17 mouse cellular contexts compared by ENCODE assay signal in genomic region chr8:46747311-46747980, GRCm38 (mm10). TPM values are rescaled to one million over a fixed set of nuclear protein-coding genes. Genes with fewer than 3 reads are reported as not detected.
A peak's percentile ranks its signal among the peaks of the same experiment; 100 is the strongest.
DNase-seq lines count a peak whose midpoint lies in the region; ATAC-seq and TF ChIP-seq lines count a peak whose summit lies in the region.
"Had no signal": no experiment of that assay in that cellular context is flagged by ENCODE, and none has a peak within 500 bp of the region (broad histone marks: within the 10 kb centered on the region; RNA-seq: fewer than 3 reads in every experiment).

No protein-coding gene starts in this region.

- H3K4me1 ChIP-seq in lung, embryonic 14.5 days (ENCODE audit: insufficient read depth): peaks cover 5% of the 10 kb centered on the region
- H3K4me1 ChIP-seq in forebrain, embryonic 12.5 days: peaks cover 10% of the 10 kb centered on the region
- peaks cover 4% of the 10 kb centered on the region; the same call in 1 of the 2 replicates for H3K4me1 ChIP-seq in stomach, postnatal 0 days (replicated peaks; ENCODE audit: control insufficient read depth, insufficient read depth)

- no peaks in the 10 kb centered on the region for H3K27me3 ChIP-seq in lung, embryonic 14.5 days (ENCODE audit: insufficient read depth, low read length)
- no peaks in the 10 kb centered on the region for H3K27me3 ChIP-seq in forebrain, embryonic 12.5 days
- no peaks in the 10 kb centered on the region for H3K27me3 ChIP-seq in stomach, postnatal 0 days (ENCODE audit: control insufficient read depth, insufficient read depth, low read length)
- H3K27me3 ChIP-seq: heart, embryonic 15.5 days; kidney, embryonic 15.5 days; midbrain, embryonic 12.5 days had no signal

- H3K9ac ChIP-seq in lung, embryonic 14.5 days: no peak overlapping the region
- no peak overlapping the region for H3K9ac ChIP-seq in forebrain, embryonic 12.5 days
- no peak overlapping the region for H3K9ac ChIP-seq in stomach, postnatal 0 days (ENCODE audit: low read length)
- H3K9ac ChIP-seq: heart, embryonic 15.5 days; kidney, embryonic 15.5 days; midbrain, embryonic 12.5 days had no signal

- no peak overlapping the region for H3K4me3 ChIP-seq in lung, embryonic 14.5 days (ENCODE audit: low read depth, low read length)
- H3K4me3 ChIP-seq in forebrain, embryonic 12.5 days (replicated peaks): no peak overlapping the region
- H3K4me3 ChIP-seq in stomach, postnatal 0 days (ENCODE audit: low read depth, low read length): no peak overlapping the region
- H3K4me3 ChIP-seq: heart, embryonic 15.5 days; hindbrain, embryonic 10.5 days; kidney, embryonic 15.5 days; midbrain, embryonic 12.5 days had no signal

- no peak overlapping the region for H3K4me2 ChIP-seq in lung, embryonic 14.5 days
- H3K4me2 ChIP-seq in forebrain, embryonic 12.5 days: no peak overlapping the region
- no peak overlapping the region for H3K4me2 ChIP-seq in stomach, postnatal 0 days (replicated peaks; ENCODE audit: low read depth)
- H3K4me2 ChIP-seq: heart, embryonic 15.5 days; kidney, embryonic 15.5 days; midbrain, embryonic 12.5 days had no signal

- H3K9me3 ChIP-seq in lung, embryonic 14.5 days (ENCODE audit: low read depth, low read length): no peaks in the 10 kb centered on the region
- H3K9me3 ChIP-seq in forebrain, embryonic 12.5 days: no peaks in the 10 kb centered on the region
- H3K9me3 ChIP-seq in stomach, postnatal 0 days (ENCODE audit: control insufficient read depth, low read length): no peaks in the 10 kb centered on the region
- H3K9me3 ChIP-seq: heart, embryonic 15.5 days; hindbrain, embryonic 10.5 days; kidney, embryonic 15.5 days; midbrain, embryonic 12.5 days had no signal

- WGBS in lung, embryonic 14.5 days: 35% methylated on average over 4 of the region's 4 CpGs
- WGBS in forebrain, embryonic 12.5 days: 63% methylated on average over 4 of the region's 4 CpGs
- 47% methylated on average over 4 of the region's 4 CpGs for WGBS in stomach, postnatal 0 days

- no peak for ATAC-seq in lung, embryonic 14.5 days (ENCODE audit: insufficient read depth)
- ATAC-seq in forebrain, embryonic 12.5 days (ENCODE audit: low FRiP score): no peak
- ATAC-seq in stomach, postnatal 0 days (ENCODE audit: low FRiP score, low TSS enrichment): no peak
- ATAC-seq: forebrain, embryonic 14.5 days had no signal

- TF ChIP-seq EP300 in stomach, postnatal 0 days (optimal IDR thresholded peaks at IDR 0.05): no peak

- DNase-seq in lung, embryonic 14.5 days: peak; percentile 9
- DNase-seq in lung, postnatal 14 days: no peak
- peak; percentile 59 for DNase-seq in CD4-positive helper T cell, adult 2 months (ENCODE audit: low read depth, low spot score)
- peak; percentile 52 for DNase-seq in embryo, embryonic 9.5 days (ENCODE audit: extremely low spot score)
- DNase-seq in natural killer cell, adult 2 months (ENCODE audit: low spot score in 2 of 2): peak; percentile 39 to 54
- no peak for DNase-seq in ovary, postnatal 36 days (ENCODE audit: low spot score)
- no peak for DNase-seq in stomach, postnatal 0 days (ENCODE audit: low spot score)
- DNase-seq: cerebellum, adult 9-11 months; heart, adult 18-20 months; liver; lung, postnatal 10 days had no signal

- H3K27ac ChIP-seq in lung, embryonic 14.5 days (ENCODE audit: low read depth): no peak overlapping the region
- H3K27ac ChIP-seq in forebrain, embryonic 12.5 days: no peak overlapping the region
- no peak overlapping the region for H3K27ac ChIP-seq in stomach, postnatal 0 days (replicated peaks)
- H3K27ac ChIP-seq: heart, embryonic 15.5 days; hindbrain, embryonic 10.5 days; kidney, embryonic 15.5 days; midbrain, embryonic 12.5 days had no signal

- H3K36me3 ChIP-seq in lung, embryonic 14.5 days (ENCODE audit: insufficient read depth): no peaks in the 10 kb centered on the region
- no peaks in the 10 kb centered on the region for H3K36me3 ChIP-seq in forebrain, embryonic 12.5 days (replicated peaks)
- H3K36me3 ChIP-seq in stomach, postnatal 0 days (ENCODE audit: control insufficient read depth, insufficient read depth, low read length): no peaks in the 10 kb centered on the region
- H3K36me3 ChIP-seq: heart, embryonic 15.5 days; hindbrain, embryonic 10.5 days; kidney, embryonic 15.5 days; midbrain, embryonic 12.5 days had no signal

- TF ChIP-seq CTCF in lung, embryonic 14.5 days (IDR thresholded peaks at IDR 0.05; ENCODE audit: low read depth): no peak
- no peak for TF ChIP-seq CTCF in stomach, postnatal 0 days (IDR thresholded peaks at IDR 0.05; ENCODE audit: low read depth)

RNA-seq across cellular contexts. Expression of gene Irf2, which starts 7.9 kb away (rescaled TPM):
- polyA plus RNA-seq in lung, embryonic 14.5 days (2014; fragmentation: Nextera tagmentation; extraction: Ambion mirVana): 16.8 and 23.7 TPM in 2 replicates
- 11.5 and 11.7 TPM in 2 replicates for polyA plus RNA-seq in forebrain, embryonic 12.5 days (2016; fragmentation: Nextera tagmentation; extraction: Ambion mirVana)
- polyA plus RNA-seq in stomach, postnatal 0 days (2015; fragmentation: Nextera tagmentation; extraction: Ambion mirVana): 23.3 and 27.0 TPM in 2 replicates

Comparison
In these comparisons a context has a peak if more than half of its experiments do, and no peak if none do; other contexts are left out.
1. DNase-seq: peak in lung, embryonic 14.5 days (single experiment), CD4-positive helper T cell, adult 2 months (single experiment), embryo, embryonic 9.5 days (single experiment) and natural killer cell, adult 2 months (2 of 2); none in lung, postnatal 14 days (single experiment), ovary, postnatal 36 days (single experiment) and stomach, postnatal 0 days (single experiment).